Mouse (Mus musculus): ENCODE measurements around the gene Emp1. TPM values are rescaled to one million over a fixed set of nuclear protein-coding genes. Genes with fewer than 3 reads are reported as not detected.

The Emp1 gene
- polyA plus RNA-seq, 1 experiment from 2014 or later: 54.3 TPM

DNA sequence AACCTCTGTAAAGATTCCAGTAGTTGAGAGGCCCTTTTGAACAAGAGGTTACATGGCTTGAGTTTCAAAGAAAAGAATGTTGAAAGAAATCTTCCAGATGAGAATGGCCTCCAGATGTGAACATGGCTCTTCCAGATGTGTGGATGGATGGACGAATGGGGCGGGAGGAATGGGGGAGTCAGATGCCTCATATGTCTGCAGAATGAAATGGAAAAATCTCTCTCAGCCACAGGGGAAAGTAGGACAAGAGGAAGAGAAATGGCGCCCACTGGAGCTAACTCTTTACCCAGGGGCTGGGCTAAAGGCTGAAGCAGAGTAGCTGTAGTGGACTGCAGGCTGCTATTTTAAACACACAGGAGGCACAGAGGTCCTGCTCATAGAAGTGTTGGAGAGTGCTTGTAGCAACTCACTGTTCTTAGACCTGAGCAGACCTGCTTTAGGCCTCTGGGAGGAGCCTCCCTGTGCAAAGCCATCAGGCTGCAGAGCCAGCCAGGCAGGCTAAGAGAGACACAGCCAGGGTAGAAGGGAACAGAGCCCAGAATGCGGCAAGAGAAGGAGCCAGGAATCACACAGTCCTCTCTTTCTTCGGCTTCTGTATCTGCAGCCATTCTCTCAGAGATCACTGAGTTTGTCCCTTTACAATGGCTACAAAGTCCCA is 28.2 kb upstream of the Emp1 start:
- WGBS: 59% methylated on average over 5 of the region's 5 CpGs
- no peak overlapping the region for H3K9ac ChIP-seq
- no peaks in the 10 kb centered on the region for H3K9me3 ChIP-seq (replicated peaks)
- no peaks in the 10 kb centered on the region for H3K36me3 ChIP-seq
- peaks cover 25% of the 10 kb centered on the region for H3K4me1 ChIP-seq
- H3K27ac ChIP-seq: peak overlapping the region; percentile 83
- no peak overlapping the region for H3K4me3 ChIP-seq (replicated peaks)
- no peak for ATAC-seq (replicated peaks; ENCODE audit: low FRiP score)
- no peak overlapping the region for H3K4me2 ChIP-seq
- H3K27me3 ChIP-seq: no peaks in the 10 kb centered on the region

DNA sequence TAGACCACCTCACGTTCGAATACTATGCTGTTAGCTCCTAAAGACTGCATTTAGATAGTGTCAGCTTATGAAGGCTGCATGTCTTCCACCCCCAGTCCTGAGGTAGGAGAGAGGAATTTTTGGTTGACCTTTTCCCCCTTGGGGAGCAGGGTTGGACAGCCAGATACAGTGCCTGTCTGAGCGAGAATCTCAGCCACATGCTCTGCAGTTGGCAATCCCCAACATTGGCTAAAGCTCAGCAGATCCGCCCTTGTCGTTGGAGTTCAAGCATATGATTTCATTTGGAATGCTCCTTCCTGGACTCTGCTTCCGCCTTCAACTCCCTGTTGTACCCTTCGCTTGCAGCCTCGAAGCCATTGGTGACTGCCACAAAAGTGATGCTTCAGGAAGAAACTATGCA is 26.0 kb upstream of the Emp1 start:
- H3K9me3 ChIP-seq (replicated peaks): no peaks in the 10 kb centered on the region
- no peaks in the 10 kb centered on the region for H3K36me3 ChIP-seq
- no peak overlapping the region for H3K4me3 ChIP-seq (replicated peaks)
- H3K4me2 ChIP-seq: no peak overlapping the region
- peaks cover 37% of the 10 kb centered on the region for H3K4me1 ChIP-seq
- no peak overlapping the region for H3K9ac ChIP-seq
- no peaks in the 10 kb centered on the region for H3K27me3 ChIP-seq
- WGBS: 89% methylated on average over 8 of the region's 8 CpGs
- ATAC-seq (replicated peaks; ENCODE audit: low FRiP score): no peak
- H3K27ac ChIP-seq: no peak overlapping the region

DNA sequence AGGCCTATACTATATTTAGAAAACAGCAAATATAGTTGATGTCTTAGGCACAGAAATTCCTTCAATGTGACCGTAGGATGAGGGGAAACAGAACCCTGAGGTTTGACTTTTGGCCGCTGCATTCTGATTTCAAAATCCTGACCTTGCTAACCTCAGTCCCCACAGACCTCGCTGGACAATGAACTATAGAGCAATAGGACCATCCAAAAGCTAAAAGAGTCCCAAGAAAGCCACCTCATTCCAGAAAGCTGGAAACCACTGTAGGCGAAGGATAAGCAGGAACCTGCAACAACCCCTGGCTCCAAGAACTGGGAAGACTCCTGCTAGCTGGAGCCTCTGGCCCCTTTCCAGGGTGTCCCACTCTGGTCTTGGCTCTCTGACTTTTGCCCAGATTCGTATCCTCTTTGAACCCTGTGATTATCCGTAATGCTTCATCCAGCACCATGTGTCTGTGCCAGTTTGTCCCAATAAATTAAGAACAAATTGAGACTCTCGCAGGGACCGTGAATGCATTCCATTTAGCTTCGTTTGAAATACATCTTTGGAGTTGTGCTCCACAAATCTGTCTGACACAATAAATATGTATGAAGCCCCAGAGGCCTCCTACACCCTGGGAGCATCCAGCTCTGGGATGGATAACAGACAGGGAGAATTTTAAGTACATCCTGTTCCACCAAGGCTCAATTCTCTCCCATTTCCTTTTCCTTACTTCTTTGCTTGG is 21.8 kb upstream of the Emp1 start:
- no peak overlapping the region for H3K9ac ChIP-seq
- no peak overlapping the region for H3K4me3 ChIP-seq (replicated peaks)
- 59% methylated on average over 9 of the region's 9 CpGs for WGBS
- H3K27ac ChIP-seq: peak overlapping the region; percentile 37
- H3K27me3 ChIP-seq: no peaks in the 10 kb centered on the region
- H3K36me3 ChIP-seq: no peaks in the 10 kb centered on the region
- H3K4me1 ChIP-seq: peaks cover 11% of the 10 kb centered on the region
- ATAC-seq (replicated peaks; ENCODE audit: low FRiP score): no peak
- no peaks in the 10 kb centered on the region for H3K9me3 ChIP-seq (replicated peaks)
- no peak overlapping the region for H3K4me2 ChIP-seq

DNA sequence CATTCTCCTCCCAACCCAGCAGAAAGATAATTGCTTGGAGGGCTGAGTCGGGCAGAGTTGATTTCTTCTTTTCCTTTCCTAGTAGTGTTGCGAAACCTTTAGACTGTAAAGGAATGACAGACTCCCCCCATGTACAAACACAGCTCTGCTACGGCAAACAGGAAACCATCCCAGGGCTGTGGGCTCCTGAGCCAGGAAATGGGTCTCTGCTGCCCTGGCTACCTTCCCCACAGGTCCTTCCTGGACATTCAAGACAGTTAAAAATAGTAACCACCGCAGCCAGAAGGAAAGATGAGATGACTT is 21.3 kb upstream of the Emp1 start:
- Histone ChIP-seq H3K27ac (peak overlapping the region; percentile 37), H3K9me3 (replicated peaks) (no peaks in the 10 kb centered on the region), H3K4me2 (no peak overlapping the region), H3K4me1 (peaks cover 11% of the 10 kb centered on the region), H3K27me3 (no peaks in the 10 kb centered on the region), H3K9ac (no peak overlapping the region), H3K4me3 (replicated peaks) (no peak overlapping the region), H3K36me3 (no peaks in the 10 kb centered on the region)
- peak; percentile 55; the same call in 1 of the 2 replicates for ATAC-seq (replicated peaks; ENCODE audit: low FRiP score)
- WGBS: 47% methylated on average over 4 of the region's 4 CpGs

DNA sequence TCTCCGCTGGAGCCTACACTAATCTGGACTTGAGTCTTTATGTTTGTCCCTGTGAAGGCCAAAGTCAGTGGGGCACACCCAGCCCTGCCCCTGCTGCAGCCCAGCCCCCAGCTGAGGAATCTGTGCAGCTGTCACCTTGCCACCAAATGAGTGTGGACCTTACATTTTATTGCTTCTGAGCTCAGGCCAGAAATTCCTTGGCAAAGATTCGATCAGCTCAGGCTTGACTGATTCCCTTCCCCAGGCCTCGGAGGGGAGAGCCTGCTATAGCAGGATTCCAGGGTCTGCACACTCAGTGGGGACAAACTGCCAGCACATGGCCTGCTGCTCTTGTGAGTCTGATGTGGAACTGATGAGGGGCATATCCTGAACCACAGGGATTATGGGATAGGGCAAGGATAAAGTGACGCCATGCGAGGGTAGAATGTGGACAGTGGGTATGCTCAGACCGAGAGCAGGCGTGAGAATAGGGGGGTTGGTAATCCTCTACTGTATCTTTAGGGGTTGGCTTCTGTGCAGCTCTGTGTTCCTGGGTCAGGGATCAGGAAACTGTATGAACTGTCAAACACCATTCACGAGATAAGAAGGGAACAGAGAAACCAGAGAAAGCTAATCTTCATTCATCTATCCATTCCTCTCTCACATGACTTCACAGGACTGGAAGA is 10.6 kb upstream of the Emp1 start:
- H3K4me3 ChIP-seq (replicated peaks): no peak overlapping the region
- no peak overlapping the region for H3K9ac ChIP-seq
- peak overlapping the region; percentile 74 for H3K27ac ChIP-seq
- peak; percentile 84 for ATAC-seq (replicated peaks; ENCODE audit: low FRiP score)
- H3K4me1 ChIP-seq: peaks cover 29% of the 10 kb centered on the region
- no peaks in the 10 kb centered on the region for H3K27me3 ChIP-seq
- no peaks in the 10 kb centered on the region for H3K36me3 ChIP-seq
- WGBS: 54% methylated on average over 8 of the region's 8 CpGs
- H3K4me2 ChIP-seq: no peak overlapping the region
- H3K9me3 ChIP-seq (replicated peaks): no peaks in the 10 kb centered on the region

DNA sequence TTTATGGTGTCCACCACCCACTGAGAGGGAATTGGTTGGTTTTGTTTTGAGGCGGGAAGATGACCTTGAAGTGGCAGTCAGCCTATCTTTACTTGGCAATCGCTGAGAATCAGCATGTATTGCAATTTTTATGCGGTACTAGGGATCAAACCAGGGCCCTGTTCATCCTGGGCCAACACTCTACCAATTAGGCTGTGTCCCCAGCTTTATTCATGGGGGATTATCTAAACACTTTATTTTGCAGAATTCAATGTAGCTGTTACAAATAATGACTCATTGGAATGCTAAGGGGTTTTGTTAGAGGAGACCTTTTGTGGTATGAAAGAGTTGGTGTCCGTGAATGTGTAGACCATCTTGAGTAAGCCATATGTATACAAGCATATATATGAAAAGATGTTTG is 9.8 kb upstream of the Emp1 start:
- ATAC-seq (replicated peaks; ENCODE audit: low FRiP score): no peak
- Histone ChIP-seq H3K27me3 (no peaks in the 10 kb centered on the region), H3K4me1 (peaks cover 29% of the 10 kb centered on the region), H3K4me2 (no peak overlapping the region), H3K9me3 (replicated peaks) (no peaks in the 10 kb centered on the region), H3K9ac (no peak overlapping the region), H3K4me3 (replicated peaks) (no peak overlapping the region), H3K27ac (peak overlapping the region; percentile 74), H3K36me3 (no peaks in the 10 kb centered on the region)
- WGBS: 87% methylated on average over 4 of the region's 4 CpGs

DNA sequence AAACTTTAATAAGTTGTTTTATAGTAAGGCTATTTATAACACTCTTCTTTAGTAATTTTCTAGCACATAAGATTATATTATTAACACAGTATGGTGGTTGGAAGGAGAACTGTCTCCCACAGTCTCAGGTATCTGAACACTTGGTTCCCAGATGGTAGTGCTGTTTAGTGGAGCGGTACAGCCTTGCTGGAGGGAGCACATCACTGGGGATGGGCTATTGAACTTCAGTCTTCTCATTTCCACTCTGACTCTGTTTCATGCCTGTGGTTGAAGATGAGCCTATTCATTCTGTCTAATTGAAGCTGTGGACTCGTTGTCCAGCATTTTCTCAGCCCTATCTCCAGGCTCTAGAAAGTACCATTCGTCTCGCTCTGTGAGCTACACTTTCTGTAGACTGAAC is 7.4 kb upstream of the Emp1 start:
- no peaks in the 10 kb centered on the region for H3K36me3 ChIP-seq
- no peak overlapping the region for H3K27ac ChIP-seq
- no peak overlapping the region for H3K9ac ChIP-seq
- H3K4me3 ChIP-seq (replicated peaks): no peak overlapping the region
- ATAC-seq (replicated peaks; ENCODE audit: low FRiP score): peak; percentile 58
- H3K27me3 ChIP-seq: no peaks in the 10 kb centered on the region
- no peak overlapping the region for H3K4me2 ChIP-seq
- WGBS: 64% methylated on average over 4 of the region's 4 CpGs
- no peaks in the 10 kb centered on the region for H3K9me3 ChIP-seq (replicated peaks)
- H3K4me1 ChIP-seq: peaks cover 28% of the 10 kb centered on the region

DNA sequence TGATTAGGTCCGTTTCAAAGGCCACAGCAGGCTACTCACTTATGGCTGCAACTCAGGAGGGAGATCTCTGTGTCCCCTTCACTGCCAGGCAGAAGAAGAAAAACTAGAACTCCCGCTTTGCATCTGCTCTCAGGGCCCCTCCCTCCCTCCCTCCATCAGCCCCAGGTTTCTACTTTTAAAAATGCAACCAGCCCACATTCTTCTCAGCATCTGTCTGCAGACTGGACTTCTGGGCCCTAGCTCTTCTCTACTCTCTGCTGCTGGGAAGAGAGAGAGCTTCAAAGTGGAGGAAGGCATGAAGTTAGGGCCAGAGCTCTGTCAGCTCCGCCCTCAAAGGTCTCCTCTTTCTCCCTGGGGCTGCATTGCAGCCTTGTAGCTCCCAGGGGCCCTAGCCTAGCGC is 2.0 kb upstream of the Emp1 start:
- no peak overlapping the region for H3K9ac ChIP-seq
- H3K4me1 ChIP-seq: peaks cover 46% of the 10 kb centered on the region
- WGBS: 39% methylated on average over 4 of the region's 4 CpGs
- no peak for ATAC-seq (replicated peaks; ENCODE audit: low FRiP score)
- H3K36me3 ChIP-seq: no peaks in the 10 kb centered on the region
- 0 out of 2 replicates have a peak overlapping the region, but pooled peaks have one; percentile 22 for H3K27ac ChIP-seq
- H3K27me3 ChIP-seq: no peaks in the 10 kb centered on the region
- H3K4me3 ChIP-seq (replicated peaks): no peak overlapping the region
- H3K4me2 ChIP-seq: no peak overlapping the region
- H3K9me3 ChIP-seq (replicated peaks): no peaks in the 10 kb centered on the region

DNA sequence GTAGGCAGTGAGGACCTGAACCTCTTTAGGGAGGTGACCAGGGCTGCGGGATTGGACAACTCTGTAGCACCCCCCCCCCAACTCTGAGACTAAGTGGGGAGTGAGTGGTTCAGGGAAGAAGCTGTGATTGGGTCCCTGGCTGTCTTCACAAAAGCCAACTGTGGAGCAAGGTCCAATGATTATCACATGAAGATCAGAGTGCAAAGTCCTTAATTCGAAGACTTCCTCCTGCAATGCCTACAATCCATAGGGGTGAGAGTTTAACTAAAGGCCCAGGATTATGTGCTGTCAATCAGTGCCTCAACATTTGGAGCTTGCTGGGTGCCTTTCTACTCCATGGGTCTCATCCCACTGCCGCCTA is 267 bp upstream of the Emp1 start:
- no peaks in the 10 kb centered on the region for H3K27me3 ChIP-seq
- ATAC-seq (replicated peaks; ENCODE audit: low FRiP score): peak; percentile 10
- no peaks in the 10 kb centered on the region for H3K36me3 ChIP-seq
- H3K4me2 ChIP-seq: peak overlapping the region; percentile 56
- no peak overlapping the region for H3K9ac ChIP-seq
- WGBS: 57% methylated on average over 3 of the region's 3 CpGs
- peaks cover 54% of the 10 kb centered on the region for H3K4me1 ChIP-seq
- no peak overlapping the region for H3K4me3 ChIP-seq (replicated peaks)
- H3K9me3 ChIP-seq (replicated peaks): no peaks in the 10 kb centered on the region
- H3K27ac ChIP-seq: peak overlapping the region; percentile 96

DNA sequence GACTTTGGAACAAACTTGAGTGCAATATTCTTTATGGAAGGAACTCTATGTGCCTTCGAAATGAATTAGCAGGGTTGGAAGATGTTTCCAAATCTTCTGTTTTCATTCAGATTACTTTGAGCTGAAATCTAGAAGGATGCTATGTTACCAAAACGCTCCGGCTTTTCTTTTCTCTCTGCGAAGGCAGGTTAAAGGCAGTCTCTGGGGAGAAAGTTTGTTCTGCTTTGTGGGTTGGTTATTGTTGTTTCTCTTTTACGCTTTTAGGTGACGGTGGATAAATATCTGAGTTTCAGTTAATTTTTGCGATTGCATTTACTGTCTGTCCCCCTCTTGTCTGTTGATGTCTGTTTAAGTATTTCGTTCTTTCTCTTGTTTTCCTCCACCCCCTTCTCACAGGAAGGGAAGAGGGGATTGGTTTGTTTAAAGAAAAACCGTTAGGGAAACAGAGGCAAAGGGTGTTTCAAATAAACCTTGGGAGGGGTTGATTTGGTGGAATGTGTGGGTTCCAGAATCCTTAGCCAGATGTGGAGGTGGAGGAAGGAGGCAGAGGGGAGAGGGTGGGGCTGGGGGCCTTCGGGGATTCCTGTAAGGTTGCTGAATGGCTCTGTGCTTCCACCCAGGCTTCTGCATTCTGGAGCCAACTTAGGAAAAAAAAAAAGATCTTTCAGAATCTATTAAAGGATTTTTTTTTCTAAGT is 1.1 kb downstream of the Emp1 start:
- 49% methylated on average over 10 of the region's 10 CpGs for WGBS
- Histone ChIP-seq H3K4me2 (peak overlapping the region; percentile 56), H3K4me1 (peaks cover 66% of the 10 kb centered on the region), H3K27ac (peak overlapping the region; percentile 96), H3K9ac (peak overlapping the region; percentile 55; the same call in 1 of the 2 replicates), H3K4me3 (replicated peaks) (peak overlapping the region; percentile 48), H3K9me3 (replicated peaks) (no peaks in the 10 kb centered on the region), H3K36me3 (no peaks in the 10 kb centered on the region), H3K27me3 (no peaks in the 10 kb centered on the region)
- no peak for ATAC-seq (replicated peaks; ENCODE audit: low FRiP score)

DNA sequence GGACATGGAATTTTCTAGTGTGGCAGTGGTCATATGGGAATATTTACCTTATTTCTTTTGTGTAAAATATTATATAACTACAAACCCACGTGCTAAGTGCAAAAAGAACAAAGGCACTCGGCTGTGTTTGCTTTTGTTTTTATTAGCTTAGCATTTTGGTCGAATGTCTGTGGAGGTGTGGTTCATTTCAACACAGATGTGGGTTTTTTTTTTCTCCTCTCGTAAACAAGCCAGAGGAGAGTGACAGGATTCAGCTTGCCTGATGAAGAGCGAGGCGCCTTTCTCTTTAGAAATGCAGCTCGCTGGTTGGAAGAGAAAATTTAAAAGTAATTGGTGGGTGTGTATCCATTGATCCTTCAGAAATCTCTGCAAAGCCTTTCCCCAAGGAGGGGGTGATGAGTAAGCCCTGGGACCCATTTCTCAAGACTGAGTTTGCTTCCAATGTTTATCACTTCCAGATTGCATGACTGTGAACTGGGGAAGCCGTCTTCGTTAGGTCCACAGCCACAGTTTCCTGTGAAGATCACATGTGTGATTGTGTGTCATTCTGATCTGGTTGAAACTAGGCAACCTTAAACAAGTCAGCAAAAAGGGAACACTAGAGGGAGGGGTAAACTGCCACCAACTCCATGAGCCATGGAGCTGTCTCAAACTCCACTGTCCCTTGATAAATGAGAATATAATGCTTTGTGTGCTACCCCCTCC is 1.8 kb downstream of the Emp1 start:
- Histone ChIP-seq H3K4me2 (peak overlapping the region; percentile 56), H3K4me3 (replicated peaks) (peak overlapping the region; percentile 48), H3K27me3 (no peaks in the 10 kb centered on the region), H3K27ac (peak overlapping the region; percentile 96), H3K4me1 (peaks cover 68% of the 10 kb centered on the region), H3K9ac (peak overlapping the region; percentile 55; the same call in 1 of the 2 replicates), H3K36me3 (no peaks in the 10 kb centered on the region), H3K9me3 (replicated peaks) (no peaks in the 10 kb centered on the region)
- peak; percentile 23 for ATAC-seq (replicated peaks; ENCODE audit: low FRiP score)
- 22% methylated on average over 9 of the region's 9 CpGs for WGBS

All from kidney, embryonic 15.5 days (tissue).